Mouse (Mus musculus) MEL (cell line): ENCODE measurements at regions not wholly inside any gene's neighbourhood (a gene's known extent, or its start where the extent isn't known, plus 50 kb on each side); places are given as distances from the start of the nearest gene placed in this dataset.

Experiments
- DNase-seq: peaks from one replicate; pipeline ENCODE4 v3.0.0; 2011; ENCODE audit warnings: low read depth, low spot score
- H3K27ac ChIP-seq: 2 replicates; pipeline ENCODE4 v1.5.1; 2012; ENCODE audit warnings: low read depth, mild to moderate bottlenecking, control low read depth, low read length, moderate library complexity; ENCODE audit not compliant: control insufficient read depth
- H3K27me3 ChIP-seq, 2 experiments: fragments of 150-350 bp in 1 of 2; sonication (generic) in 1 of 2; 2 replicates each; pipeline ENCODE4 v1.6.1; 2012; ENCODE audit warnings: low read length in 2 of 2, mild to moderate bottlenecking in 2 of 2, improper control_type of control experiment in 1 of 2, moderate library complexity in 1 of 2; ENCODE audit not compliant: insufficient read depth in 2 of 2, control insufficient read depth in 1 of 2
- H3K36me3 ChIP-seq, 2 experiments: 2 replicates each; pipeline ENCODE4 v1.6.1; 2012 to 2014; ENCODE audit warnings: low read length in 2 of 2, improper control_type of control experiment in 1 of 2, inconsistent platforms in 1 of 2, mild to moderate bottlenecking in 1 of 2; ENCODE audit not compliant: insufficient read depth in 2 of 2, control insufficient read depth in 1 of 2
- H3K4me1 ChIP-seq, 2 experiments: fragments of 150-350 bp in 1 of 2; sonication (generic) in 1 of 2; 2 replicates each; pipeline ENCODE4 v1.6.1; 2012; ENCODE audit warnings: low read length in 2 of 2, improper control_type of control experiment in 1 of 2, mild to moderate bottlenecking in 1 of 2; ENCODE audit not compliant: insufficient read depth in 2 of 2, control insufficient read depth in 1 of 2
- H3K4me3 ChIP-seq, 2 experiments: fragments of 150-350 bp in 1 of 2; sonication (generic) in 1 of 2; 2 replicates each; pipeline ENCODE4 v1.5.1; 2012; ENCODE audit warnings: low read depth in 2 of 2, low read length in 2 of 2, mild to moderate bottlenecking in 2 of 2, moderate library complexity in 2 of 2, control low read depth in 1 of 2, improper control_type of control experiment in 1 of 2; ENCODE audit not compliant: control insufficient read depth in 1 of 2, insufficient read depth in 1 of 2
- H3K79me2 ChIP-seq: 2 replicates; pipeline ENCODE4 v1.6.1; 2012; ENCODE audit warnings: mild to moderate bottlenecking, low read length, moderate library complexity; ENCODE audit not compliant: control insufficient read depth, poor library complexity, insufficient read depth
- H3K9ac ChIP-seq: 2 replicates; pipeline ENCODE4 v1.6.1; 2012; ENCODE audit warnings: low read depth, mild to moderate bottlenecking, control low read depth, low read length, moderate library complexity; ENCODE audit not compliant: control insufficient read depth, poor library complexity, severe bottlenecking
- H3K9me3 ChIP-seq: fragments of 150-350 bp; sonication (generic); replicated peaks from 2 replicates; pipeline ENCODE4 v1.6.1; 2012; ENCODE audit warnings: mild to moderate bottlenecking, low read length, improper control_type of control experiment, moderate library complexity; ENCODE audit not compliant: insufficient read depth
- BHLHE40 ChIP-seq: IDR thresholded peaks from 2 replicates; pipeline ENCODE4 v1.6.1; 2012; ENCODE audit warnings: low read depth, mild to moderate bottlenecking, inconsistent platforms, low read length, improper control_type of control experiment, borderline replicate concordance
- CTCF ChIP-seq, 3 experiments: IDR thresholded peaks in 2 of 3; conservative IDR thresholded peaks in 1 of 3; 2 replicates each; pipeline ENCODE4 v1.5.1; 2011 to 2012; ENCODE audit warnings: low read length in 3 of 3, low read depth in 2 of 3, mild to moderate bottlenecking in 2 of 3, improper control_type of control experiment in 1 of 3, inconsistent platforms in 1 of 3, mixed read lengths in 1 of 3, moderate library complexity in 1 of 3; ENCODE audit not compliant: control insufficient read depth in 1 of 3, insufficient read depth in 1 of 3, poor library complexity in 1 of 3, severe bottlenecking in 1 of 3
- E2F4 ChIP-seq: IDR thresholded peaks from 2 replicates; pipeline ENCODE4 v1.6.1; 2011; ENCODE audit warnings: low read depth, low read length, improper control_type of control experiment, borderline replicate concordance
- ELF1 ChIP-seq: IDR thresholded peaks from 2 replicates; pipeline ENCODE4 v1.6.1; 2014; ENCODE audit warnings: low read depth, mild to moderate bottlenecking, inconsistent platforms, low read length, improper control_type of control experiment, moderate library complexity
- EP300 ChIP-seq, 2 experiments: IDR thresholded peaks; 2 replicates each; pipeline ENCODE4 v1.6.1; 2011; ENCODE audit warnings: improper control_type of control experiment in 2 of 2, low read length in 2 of 2, low read depth in 1 of 2, mild to moderate bottlenecking in 1 of 2
- GABPA ChIP-seq: IDR thresholded peaks from 2 replicates; pipeline ENCODE4 v1.6.1; 2012; ENCODE audit warnings: low read depth, mild to moderate bottlenecking, inconsistent platforms, low read length, improper control_type of control experiment, moderate library complexity
- GATA1 ChIP-seq: IDR thresholded peaks from 2 replicates; pipeline ENCODE4 v1.6.1; 2011; ENCODE audit warnings: low read depth, low read length, improper control_type of control experiment
- HCFC1 ChIP-seq: IDR thresholded peaks from 2 replicates; pipeline ENCODE4 v1.6.1; 2012; ENCODE audit warnings: low read depth, mild to moderate bottlenecking, inconsistent platforms, low read length, improper control_type of control experiment, moderate library complexity
- JUND ChIP-seq: IDR thresholded peaks from 2 replicates; pipeline ENCODE4 v1.6.1; 2011; ENCODE audit warnings: low read depth, mild to moderate bottlenecking, improper control_type of control experiment, low read length
- MAFK ChIP-seq: IDR thresholded peaks from 2 replicates; pipeline ENCODE4 v1.6.1; 2011; ENCODE audit warnings: low read depth, mild to moderate bottlenecking, low read length, improper control_type of control experiment, borderline replicate concordance
- MAX ChIP-seq: IDR thresholded peaks from 2 replicates; pipeline ENCODE4 v1.6.1; 2011; ENCODE audit warnings: low read length, improper control_type of control experiment
- MAZ ChIP-seq: IDR thresholded peaks from 2 replicates; pipeline ENCODE4 v1.6.1; 2012; ENCODE audit warnings: low read depth, mild to moderate bottlenecking, inconsistent platforms, low read length, improper control_type of control experiment
- MEF2A ChIP-seq: IDR thresholded peaks from 2 replicates; pipeline ENCODE4 v1.6.1; 2014; ENCODE audit warnings: low read depth, mild to moderate bottlenecking, inconsistent platforms, low read length, improper control_type of control experiment; ENCODE audit not compliant: poor library complexity, insufficient replicate concordance, severe bottlenecking; ENCODE audit errors: extremely low read depth
- MXI1 ChIP-seq: IDR thresholded peaks from 2 replicates; pipeline ENCODE4 v1.6.1; 2011; ENCODE audit warnings: mild to moderate bottlenecking, low read depth, low read length, improper control_type of control experiment
- MYB ChIP-seq: IDR thresholded peaks from 2 replicates; pipeline ENCODE4 v1.6.1; 2011; ENCODE audit warnings: mild to moderate bottlenecking, low read depth, low read length, improper control_type of control experiment
- NELFE ChIP-seq: IDR thresholded peaks from 2 replicates; pipeline ENCODE4 v1.6.1; 2011; ENCODE audit warnings: low read depth, low read length, improper control_type of control experiment
- POLR2A ChIP-seq, 2 experiments: IDR thresholded peaks; 2 replicates each; pipeline ENCODE4 v1.6.1; 2011 to 2012; ENCODE audit warnings: low read length in 2 of 2, mild to moderate bottlenecking in 2 of 2, control low read depth in 1 of 2, improper control_type of control experiment in 1 of 2, low read depth in 1 of 2, moderate library complexity in 1 of 2; ENCODE audit not compliant: control insufficient read depth in 1 of 2, insufficient read depth in 1 of 2, poor library complexity in 1 of 2
- POLR2AphosphoS2 ChIP-seq: IDR thresholded peaks from 2 replicates; pipeline ENCODE4 v1.6.1; 2011; ENCODE audit warnings: low read length, improper control_type of control experiment
- POLR2AphosphoS5 ChIP-seq: IDR thresholded peaks from 2 replicates; pipeline ENCODE4 v1.6.1; 2012; ENCODE audit warnings: low read depth, borderline replicate concordance, mild to moderate bottlenecking, inconsistent platforms, low read length, moderate library complexity, mixed read lengths
- RAD21 ChIP-seq: IDR thresholded peaks from 2 replicates; pipeline ENCODE4 v1.6.1; 2011; ENCODE audit warnings: mild to moderate bottlenecking, low read depth, low read length, improper control_type of control experiment
- RCOR1 ChIP-seq: IDR thresholded peaks from 2 replicates; pipeline ENCODE4 v1.6.1; 2012; ENCODE audit warnings: low read depth, mild to moderate bottlenecking, inconsistent platforms, low read length, improper control_type of control experiment
- SIN3A ChIP-seq: IDR thresholded peaks from 2 replicates; pipeline ENCODE4 v1.6.1; 2012; ENCODE audit warnings: low read length, improper control_type of control experiment, inconsistent platforms
- SMC3 ChIP-seq: IDR thresholded peaks from 2 replicates; pipeline ENCODE4 v1.6.1; 2011; ENCODE audit warnings: low read depth, low read length, improper control_type of control experiment
- TBP ChIP-seq: IDR thresholded peaks from 2 replicates; pipeline ENCODE4 v1.8.0; 2011; ENCODE audit warnings: low read depth, low read length, improper control_type of control experiment
- TCF12 ChIP-seq: IDR thresholded peaks from 2 replicates; pipeline ENCODE4 v1.6.1; 2014; ENCODE audit warnings: low read depth, mild to moderate bottlenecking, inconsistent platforms, low read length, improper control_type of control experiment, moderate library complexity
- UBTF ChIP-seq: IDR thresholded peaks from 2 replicates; pipeline ENCODE4 v1.6.1; 2012; ENCODE audit warnings: low read depth, mild to moderate bottlenecking, inconsistent platforms, low read length, improper control_type of control experiment, moderate library complexity, borderline replicate concordance; ENCODE audit not compliant: insufficient read depth
- USF2 ChIP-seq, 2 experiments: IDR thresholded peaks; 2 replicates each; pipeline ENCODE4 v1.6.1; 2011 to 2012; ENCODE audit warnings: improper control_type of control experiment in 2 of 2, low read length in 2 of 2, borderline replicate concordance in 1 of 2, inconsistent platforms in 1 of 2, low read depth in 1 of 2, mild to moderate bottlenecking in 1 of 2; ENCODE audit not compliant: insufficient read depth in 1 of 2
- ZC3H11A ChIP-seq: IDR thresholded peaks from 2 replicates; pipeline ENCODE4 v1.6.1; 2012; ENCODE audit warnings: low read depth, mild to moderate bottlenecking, inconsistent platforms, low read length, improper control_type of control experiment
- ZMIZ1 ChIP-seq: IDR thresholded peaks from 2 replicates; pipeline ENCODE4 v1.6.1; 2012; ENCODE audit warnings: low read depth, mild to moderate bottlenecking, inconsistent platforms, low read length, improper control_type of control experiment, moderate library complexity

GRCm38 (mm10) chr13:4666375-4667140, 57.6 kb upstream of the Akr1e1 start:
- peak; percentile 59 for DNase-seq
- Histone ChIP-seq H3K4me3 (no peak overlapping the region), H3K36me3 (no peaks in the 10 kb centered on the region), H3K27ac (no peak overlapping the region), H3K9me3 (no peaks in the 10 kb centered on the region), H3K9ac (no peak overlapping the region), H3K4me1 (no peaks in the 10 kb centered on the region)
- TF ChIP-seq ZMIZ1, result no peak
- TF ChIP-seq BHLHE40, result no peak
- TF ChIP-seq POLR2A (IDR thresholded peaks at IDR 0.05; ENCODE audit: control insufficient read depth in 1 of 2, insufficient read depth in 1 of 2, low read depth in 1 of 2, low read length in 2 of 2, poor library complexity in 1 of 2), result no peak
- TF ChIP-seq ZC3H11A, result peak; percentile 71
- TF ChIP-seq E2F4, result no peak
- TF ChIP-seq UBTF, result no peak
- TF ChIP-seq NELFE, result no peak
- no peak for TF ChIP-seq SIN3A
- TF ChIP-seq RCOR1, result no peak
- TF ChIP-seq POLR2AphosphoS2, result no peak
- peak; percentile 79 for TF ChIP-seq RAD21
- no peak for TF ChIP-seq MAX
- no peak for TF ChIP-seq TBP
- TF ChIP-seq TCF12, result no peak
- no peak for TF ChIP-seq HCFC1
- TF ChIP-seq ELF1, result no peak
- TF ChIP-seq USF2 (IDR thresholded peaks at IDR 0.05; ENCODE audit: borderline replicate concordance in 1 of 2, insufficient read depth in 1 of 2, low read depth in 1 of 2, low read length in 2 of 2), result no peak
- no peak for TF ChIP-seq MYB
- TF ChIP-seq POLR2AphosphoS5, result no peak
- TF ChIP-seq MXI1, result no peak
- TF ChIP-seq GATA1, result no peak
- peak; percentile 82 for TF ChIP-seq SMC3
- no peak for TF ChIP-seq MAZ
- TF ChIP-seq GABPA, result no peak
- no peak for TF ChIP-seq EP300 (IDR thresholded peaks at IDR 0.05; ENCODE audit: low read depth in 1 of 2, low read length in 2 of 2)
- TF ChIP-seq MAFK, result no peak
- TF ChIP-seq JUND, result no peak
- peak; percentile 45 to 75 (median 48) for TF ChIP-seq CTCF (IDR thresholded peaks at IDR 0.05 in 2 of 3, conservative IDR thresholded peaks at IDR 0.05 in 1 of 3; ENCODE audit: control insufficient read depth in 1 of 3, insufficient read depth in 1 of 3, low read depth in 2 of 3, low read length in 3 of 3, poor library complexity in 1 of 3, severe bottlenecking in 1 of 3)
- TF ChIP-seq MEF2A, result no peak
- TF ChIP-seq, all 39 proteins: peak for 4
- peaks cover 0 to 4% of the 10 kb centered on the region in 2 experiments; a peak in 2 of 4 replicates for H3K27me3 ChIP-seq
- H3K79me2 ChIP-seq, result no peaks in the 10 kb centered on the region
